Mouse (Mus musculus): ENCODE measurements at regions not wholly inside any gene's neighbourhood (a gene's known extent, or its start where the extent isn't known, plus 50 kb on each side); places are given as distances from the start of the nearest gene placed in this dataset.

DNA sequence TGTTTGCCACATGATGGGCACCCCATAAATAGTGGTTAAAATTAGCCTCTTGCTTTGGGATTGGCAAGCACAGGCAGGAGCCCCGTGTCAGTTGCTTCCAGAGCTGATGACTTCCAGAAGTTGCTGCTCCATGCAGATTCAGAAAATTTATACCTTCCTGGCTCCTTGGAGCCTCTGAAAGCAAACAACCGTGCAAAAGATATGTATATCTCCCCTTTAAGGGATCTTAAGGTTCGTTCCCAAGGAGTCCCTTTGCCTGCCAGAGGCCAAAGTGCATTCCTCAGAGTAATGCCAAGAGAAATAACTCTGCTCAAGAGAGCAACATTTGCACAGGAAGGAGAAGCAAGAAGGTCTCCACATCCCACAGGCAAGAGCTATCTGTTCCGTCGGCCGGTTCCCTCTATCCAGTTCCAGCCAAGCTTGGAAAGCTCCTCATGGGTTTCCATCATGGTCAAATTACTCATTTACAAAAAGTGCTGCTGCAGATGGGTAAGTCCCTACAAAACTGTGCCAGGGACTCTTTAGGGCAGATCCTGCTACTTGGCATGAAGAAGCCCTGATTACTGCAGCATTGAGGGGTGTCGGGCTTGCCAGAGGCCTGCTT lies 608.4 kb upstream of the Cdh5 start:
- Histone ChIP-seq H3ac (ENCODE audit: control insufficient read depth, insufficient read length, low read depth) (no peak overlapping the region), H3K27me3 (ENCODE audit: control insufficient read depth, insufficient read depth, insufficient read length) (no peaks in the 10 kb centered on the region), H3K4me3 (ENCODE audit: insufficient read depth, poor library complexity, severe bottlenecking) (no peak overlapping the region), H3K36me3 (ENCODE audit: control insufficient read depth, insufficient read depth) (no peaks in the 10 kb centered on the region), H3K79me3 (ENCODE audit: low read depth) (no peaks in the 10 kb centered on the region), H3K79me2 (ENCODE audit: control insufficient read depth, insufficient read depth) (no peaks in the 10 kb centered on the region)
- TF ChIP-seq MAX (IDR thresholded peaks at IDR 0.05) (no peak), FOSL1 (IDR thresholded peaks at IDR 0.05; ENCODE audit: insufficient read depth, low read length, poor library complexity, severe bottlenecking) (no peak), CEBPB (IDR thresholded peaks at IDR 0.05; ENCODE audit: low read depth) (no peak), MYOG (IDR thresholded peaks at IDR 0.05; ENCODE audit: control insufficient read depth, extremely low read depth, insufficient read length) (no peak), USF1 (IDR thresholded peaks at IDR 0.05; ENCODE audit: low read depth) (no peak), MYOD1 (IDR thresholded peaks at IDR 0.05; ENCODE audit: control insufficient read depth, insufficient read length, low read depth) (no peak), CTCF (IDR thresholded peaks at IDR 0.05; ENCODE audit: control insufficient read depth, insufficient read depth, insufficient read length) (no peak)

DNA sequence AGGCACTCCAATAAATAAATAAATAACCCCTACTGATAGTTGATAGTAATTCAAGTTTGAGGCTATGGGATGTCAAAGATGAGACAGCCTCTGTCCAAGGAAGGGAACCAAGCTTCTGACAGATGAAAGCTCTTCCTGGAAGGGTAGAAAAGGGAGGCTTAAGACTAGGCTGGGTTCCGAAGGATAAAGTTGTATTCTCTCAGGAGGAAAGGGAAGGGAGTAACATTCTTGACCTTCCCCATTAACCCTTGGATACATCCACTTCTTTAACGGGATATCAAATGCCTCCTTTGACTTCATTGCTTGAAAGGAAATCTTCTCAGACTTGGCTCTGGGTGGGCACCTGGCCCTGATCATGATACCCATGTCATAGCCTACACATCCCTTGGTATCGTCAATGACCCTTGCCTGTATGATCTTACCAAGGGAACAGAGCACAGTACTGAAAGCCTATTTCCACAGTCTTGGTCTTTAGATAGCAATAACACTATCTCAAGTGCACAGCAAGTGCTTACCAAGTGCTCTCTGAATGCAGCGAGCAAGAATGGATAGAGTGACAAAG lies 607.4 kb upstream of the Cdh5 start:
- Histone ChIP-seq H3K79me3 (ENCODE audit: low read depth) (no peaks in the 10 kb centered on the region), H3K4me3 (ENCODE audit: insufficient read depth, poor library complexity, severe bottlenecking) (no peak overlapping the region), H3K36me3 (ENCODE audit: control insufficient read depth, insufficient read depth) (no peaks in the 10 kb centered on the region), H3K27me3 (ENCODE audit: control insufficient read depth, insufficient read depth, insufficient read length) (no peaks in the 10 kb centered on the region), H3K79me2 (ENCODE audit: control insufficient read depth, insufficient read depth) (no peaks in the 10 kb centered on the region), H3ac (ENCODE audit: control insufficient read depth, insufficient read length, low read depth) (no peak overlapping the region)
- TF ChIP-seq CTCF (IDR thresholded peaks at IDR 0.05; ENCODE audit: control insufficient read depth, insufficient read depth, insufficient read length) (no peak), CEBPB (IDR thresholded peaks at IDR 0.05; ENCODE audit: low read depth) (no peak), FOSL1 (IDR thresholded peaks at IDR 0.05; ENCODE audit: insufficient read depth, low read length, poor library complexity, severe bottlenecking) (no peak), MAX (IDR thresholded peaks at IDR 0.05) (no peak), USF1 (IDR thresholded peaks at IDR 0.05; ENCODE audit: low read depth) (no peak), MYOD1 (IDR thresholded peaks at IDR 0.05; ENCODE audit: control insufficient read depth, insufficient read length, low read depth) (no peak), MYOG (IDR thresholded peaks at IDR 0.05; ENCODE audit: control insufficient read depth, extremely low read depth, insufficient read length) (no peak)

- Histone ChIP-seq H3K27me3 (ENCODE audit: control insufficient read depth, insufficient read depth, insufficient read length) (no peaks in the 10 kb centered on the region), H3K79me3 (ENCODE audit: low read depth) (no peaks in the 10 kb centered on the region), H3K79me2 (ENCODE audit: control insufficient read depth, insufficient read depth) (no peaks in the 10 kb centered on the region), H3ac (ENCODE audit: control insufficient read depth, insufficient read length, low read depth) (no peak overlapping the region), H3K4me3 (ENCODE audit: insufficient read depth, poor library complexity, severe bottlenecking) (no peak overlapping the region), H3K36me3 (ENCODE audit: control insufficient read depth, insufficient read depth) (no peaks in the 10 kb centered on the region)
- TF ChIP-seq CTCF (IDR thresholded peaks at IDR 0.05; ENCODE audit: control insufficient read depth, insufficient read depth, insufficient read length), result no peak
These were observed 606.8 kb upstream of the Cdh5 start for GRCm38 (mm10) chr8:103494670-103495069.

DNA sequence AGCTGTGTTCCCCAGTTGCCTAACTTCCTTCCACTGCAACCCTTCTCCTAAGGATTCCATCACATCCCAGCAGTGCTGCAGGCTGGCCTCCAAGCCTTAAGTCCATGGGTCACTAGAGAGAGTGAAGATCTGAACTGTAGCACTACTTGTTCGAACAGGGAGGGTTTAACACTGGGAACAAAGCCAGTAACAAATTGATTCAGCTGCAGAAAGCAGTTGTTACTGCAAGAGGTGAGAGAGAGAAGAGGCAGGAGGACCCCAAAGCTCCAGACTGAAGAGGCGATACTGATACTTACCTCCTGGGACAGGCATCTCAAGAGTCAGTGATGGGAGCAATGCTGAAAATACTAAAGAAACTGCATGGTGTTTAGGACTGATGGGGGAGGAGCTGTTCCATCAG lies 600.1 kb upstream of the Cdh5 start:
- Histone ChIP-seq H3K79me3 (ENCODE audit: low read depth) (no peaks in the 10 kb centered on the region), H3ac (ENCODE audit: control insufficient read depth, insufficient read length, low read depth) (no peak overlapping the region), H3K4me3 (ENCODE audit: insufficient read depth, poor library complexity, severe bottlenecking) (no peak overlapping the region), H3K36me3 (ENCODE audit: control insufficient read depth, insufficient read depth) (no peaks in the 10 kb centered on the region), H3K79me2 (ENCODE audit: control insufficient read depth, insufficient read depth) (no peaks in the 10 kb centered on the region), H3K27me3 (ENCODE audit: control insufficient read depth, insufficient read depth, insufficient read length) (no peaks in the 10 kb centered on the region)
- no peak for TF ChIP-seq MYOG (IDR thresholded peaks at IDR 0.05; ENCODE audit: control insufficient read depth, extremely low read depth, insufficient read length)
- TF ChIP-seq USF1 (IDR thresholded peaks at IDR 0.05; ENCODE audit: low read depth), result no peak
- TF ChIP-seq CEBPB (IDR thresholded peaks at IDR 0.05; ENCODE audit: low read depth), result no peak
- TF ChIP-seq FOSL1 (IDR thresholded peaks at IDR 0.05; ENCODE audit: insufficient read depth, low read length, poor library complexity, severe bottlenecking), result no peak
- TF ChIP-seq CTCF (IDR thresholded peaks at IDR 0.05; ENCODE audit: control insufficient read depth, insufficient read depth, insufficient read length), result no peak
- TF ChIP-seq MAX (IDR thresholded peaks at IDR 0.05), result no peak
- no peak for TF ChIP-seq MYOD1 (IDR thresholded peaks at IDR 0.05; ENCODE audit: control insufficient read depth, insufficient read length, low read depth)

- Histone ChIP-seq H3K79me3 (ENCODE audit: low read depth) (no peaks in the 10 kb centered on the region), H3ac (ENCODE audit: control insufficient read depth, insufficient read length, low read depth) (no peak overlapping the region), H3K27me3 (ENCODE audit: control insufficient read depth, insufficient read depth, insufficient read length) (no peaks in the 10 kb centered on the region), H3K4me3 (ENCODE audit: insufficient read depth, poor library complexity, severe bottlenecking) (no peak overlapping the region), H3K36me3 (ENCODE audit: control insufficient read depth, insufficient read depth) (no peaks in the 10 kb centered on the region), H3K79me2 (ENCODE audit: control insufficient read depth, insufficient read depth) (no peaks in the 10 kb centered on the region)
- TF ChIP-seq MYOG (IDR thresholded peaks at IDR 0.05; ENCODE audit: control insufficient read depth, extremely low read depth, insufficient read length) (no peak), CEBPB (IDR thresholded peaks at IDR 0.05; ENCODE audit: low read depth) (no peak), MYOD1 (IDR thresholded peaks at IDR 0.05; ENCODE audit: control insufficient read depth, insufficient read length, low read depth) (no peak), USF1 (IDR thresholded peaks at IDR 0.05; ENCODE audit: low read depth) (no peak), FOSL1 (IDR thresholded peaks at IDR 0.05; ENCODE audit: insufficient read depth, low read length, poor library complexity, severe bottlenecking) (no peak), CTCF (IDR thresholded peaks at IDR 0.05; ENCODE audit: control insufficient read depth, insufficient read depth, insufficient read length) (no peak)
These were observed 598.2 kb upstream of the Cdh5 start for GRCm38 (mm10) chr8:103502991-103503767.

Measured in C2C12 (cell line).